Mouse (Mus musculus) G1E (cell line): ENCODE data around the gene Unkl. TPM values are rescaled to one million over a fixed set of nuclear protein-coding genes. Genes with fewer than 3 reads are reported as not detected.
A peak's percentile ranks its signal among the peaks of the same experiment; 100 is the strongest.

ENCODE experiments used
- ATAC-seq: 2 replicates; pipeline ENCODE4 v1.8.0; 2016; ENCODE audit warnings: mild to moderate bottlenecking; ENCODE audit not compliant: insufficient number of reproducible peaks, poor library complexity, low FRiP score, severe bottlenecking; ENCODE audit errors: extremely low read depth
- DNase-seq: peaks from one replicate; pipeline ENCODE4 v3.0.0; 2012; ENCODE audit warnings: low spot score
- H3K27me3 ChIP-seq: 2 replicates; pipeline ENCODE4 v1.6.1; 2012; ENCODE audit warnings: mild to moderate bottlenecking, low read length, inconsistent platforms; ENCODE audit not compliant: insufficient read depth
- H3K36me3 ChIP-seq: replicated peaks from 2 replicates; pipeline ENCODE3; 2012; ENCODE audit warnings: mild to moderate bottlenecking, inconsistent platforms
- H3K4me1 ChIP-seq: 2 replicates; pipeline ENCODE4 v1.6.1; 2012; ENCODE audit warnings: low read depth, low read length, inconsistent platforms, mixed read lengths; ENCODE audit not compliant: insufficient read depth
- H3K4me3 ChIP-seq: 2 replicates; pipeline ENCODE4 v1.5.1; 2012; ENCODE audit warnings: low read depth, mild to moderate bottlenecking, inconsistent platforms, low read length, moderate library complexity, mixed read lengths
- H3K9me3 ChIP-seq: replicated peaks from 2 replicates; pipeline ENCODE4 v1.6.1; 2012; ENCODE audit warnings: inconsistent platforms
- CTCF ChIP-seq: IDR thresholded peaks from 2 replicates; pipeline ENCODE4 v1.5.1; 2012; ENCODE audit warnings: low read depth, low read length, inconsistent platforms, mixed read lengths
- GATA1 ChIP-seq: IDR thresholded peaks from 2 replicates; pipeline ENCODE4 v1.6.1; 2012; ENCODE audit warnings: borderline replicate concordance, low read length, inconsistent platforms, mixed read lengths
- GATA2 ChIP-seq: IDR thresholded peaks from 2 replicates; pipeline ENCODE4 v1.6.1; 2012; ENCODE audit warnings: low read depth, low read length, inconsistent platforms, borderline replicate concordance
- POLR2AphosphoS5 ChIP-seq: IDR thresholded peaks from 2 replicates; pipeline ENCODE4 v1.6.1; 2012; ENCODE audit warnings: low read depth, low read length, inconsistent platforms; ENCODE audit not compliant: insufficient replicate concordance
- TAL1 ChIP-seq: conservative IDR thresholded peaks from 2 replicates; pipeline ENCODE4 v1.6.1; 2012; ENCODE audit warnings: low read depth, low read length, inconsistent platforms, mixed read lengths
- polyA plus RNA-seq: library from polyadenylated mRNA; stranded (reverse); fragments of >175 nt; gene quantifications from 2 replicates; pipeline ENCODE4 v1.2.3, GENCODE M21; 2012
- total RNA-seq, 2 experiments: library from RNA; stranded (forward) in 1 of 2; stranded (reverse) in 1 of 2; fragments of 200-1000 nt in 1 of 2; fragments of >200 nt in 1 of 2; fragmentation: Nextera tagmentation in 1 of 2; gene quantifications; 2 replicates each; pipeline ENCODE4 v1.2.3; 2014 to 2017

Unkl gene
- total and polyA plus RNA-seq, 3 experiments = 10.1 to 59.4 (median 14.1) TPM

DNA sequence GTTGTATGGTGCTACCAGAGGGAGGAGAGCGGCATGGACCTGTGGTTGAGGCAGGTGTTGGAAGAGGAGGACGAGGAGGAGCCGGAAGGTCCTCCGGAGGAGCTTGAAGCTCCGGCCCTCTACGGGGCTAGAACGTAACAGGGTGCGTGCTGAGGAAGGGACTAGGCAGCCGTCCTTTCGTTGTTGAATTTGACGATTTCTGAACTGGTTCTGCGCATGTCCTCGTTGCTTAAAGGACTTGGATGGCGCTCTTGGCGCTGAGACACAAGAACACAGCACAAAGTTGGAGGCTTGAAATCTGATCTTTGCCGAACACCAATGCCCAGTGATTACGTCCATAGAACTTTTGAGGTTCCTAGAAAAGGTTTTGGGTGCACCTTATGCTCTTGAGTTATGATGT is 3.2 kb upstream of the Unkl start:
- Histone ChIP-seq H3K27me3 (peaks cover 5% of the 10 kb centered on the region), H3K9me3 (no peaks in the 10 kb centered on the region), H3K36me3 (peaks cover 32% of the 10 kb centered on the region), H3K4me1 (peaks cover 61% of the 10 kb centered on the region), H3K4me3 (peak overlapping the region; percentile 90)
- ATAC-seq (no peak), DNase-seq (no peak)
- TF ChIP-seq GATA2 (no peak), POLR2AphosphoS5 (no peak), CTCF (no peak), GATA1 (no peak), TAL1 (no peak)

DNA sequence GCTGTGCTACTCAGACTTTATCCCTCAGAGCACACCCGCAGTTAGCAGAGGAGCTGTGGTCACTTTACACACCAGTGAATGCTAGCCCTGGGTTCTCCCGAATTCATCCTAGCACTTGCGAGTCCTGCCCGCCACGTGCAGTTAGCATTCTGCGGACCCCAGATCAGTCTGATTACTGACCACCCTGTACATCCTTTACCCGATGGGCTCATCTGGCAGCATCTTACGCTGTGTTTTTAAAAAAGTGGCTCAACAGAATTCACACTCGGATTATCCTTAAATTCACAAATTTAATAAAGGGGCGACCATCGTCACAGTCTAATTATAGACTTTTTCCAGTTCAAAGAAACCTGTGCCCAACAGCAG is 430 bp upstream of the Unkl start:
- peaks cover 58% of the 10 kb centered on the region for H3K36me3 ChIP-seq
- ATAC-seq (no peak), DNase-seq (no peak)
- H3K27me3 ChIP-seq = no peaks in the 10 kb centered on the region
- no peaks in the 10 kb centered on the region for H3K9me3 ChIP-seq
- H3K4me1 ChIP-seq = peaks cover 59% of the 10 kb centered on the region
- peak overlapping the region; percentile 88 for H3K4me3 ChIP-seq
- TF ChIP-seq CTCF = no peak
- no peak for TF ChIP-seq POLR2AphosphoS5
- no peak for TF ChIP-seq GATA1
- no peak for TF ChIP-seq TAL1
- TF ChIP-seq GATA2 = no peak

DNA sequence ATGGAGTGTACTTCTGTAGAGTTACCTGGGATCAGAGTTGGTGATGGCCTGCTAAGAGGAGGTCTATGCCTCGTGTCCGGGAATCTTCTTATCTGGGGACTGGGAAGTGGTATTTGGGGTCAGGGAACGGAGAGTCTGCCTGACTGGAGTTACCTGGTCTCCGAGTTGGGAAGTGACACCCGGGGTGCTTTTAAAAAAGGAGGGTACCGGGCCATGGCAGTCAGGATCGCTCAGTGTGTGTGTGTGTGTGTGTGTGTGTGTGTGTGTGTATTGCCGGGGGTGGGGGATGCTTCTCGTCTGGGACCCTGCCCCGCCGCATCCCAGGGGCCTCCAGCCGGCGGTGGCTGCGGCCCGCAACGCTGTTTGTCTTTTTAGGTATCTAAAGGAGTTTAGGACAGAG is 894 bp downstream of the Unkl start:
- peak overlapping the region; percentile 88 for H3K4me3 ChIP-seq
- H3K36me3 ChIP-seq = peaks cover 71% of the 10 kb centered on the region
- H3K27me3 ChIP-seq = no peaks in the 10 kb centered on the region
- peaks cover 49% of the 10 kb centered on the region for H3K4me1 ChIP-seq
- no peak for ATAC-seq
- no peaks in the 10 kb centered on the region for H3K9me3 ChIP-seq
- TF ChIP-seq CTCF = no peak
- no peak for TF ChIP-seq POLR2AphosphoS5
- TF ChIP-seq GATA1 = no peak
- TF ChIP-seq GATA2 = no peak
- TF ChIP-seq TAL1 = no peak
- no peak for DNase-seq

DNA sequence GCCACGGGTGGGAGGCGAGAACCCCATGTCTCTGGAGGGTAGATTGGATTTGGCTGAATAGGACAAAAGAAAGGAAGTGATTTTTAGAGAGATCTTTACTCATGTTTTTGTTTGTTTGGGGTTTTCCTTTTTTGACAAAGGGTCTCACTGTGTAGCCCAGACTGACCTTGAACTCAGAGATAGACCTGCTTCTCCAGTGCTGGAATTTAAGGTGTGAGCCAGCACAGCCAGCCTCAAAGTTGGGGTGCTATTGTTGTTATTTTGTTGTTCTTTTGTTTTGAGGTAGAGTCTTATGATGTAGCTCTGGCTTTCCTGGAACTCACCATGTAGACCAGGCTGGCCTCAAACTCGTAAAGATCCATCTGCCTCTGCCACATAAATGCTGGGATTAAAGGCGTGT is 14.2 kb downstream of the Unkl start:
- Histone ChIP-seq H3K9me3 (no peaks in the 10 kb centered on the region), H3K27me3 (no peaks in the 10 kb centered on the region), H3K36me3 (peaks cover 85% of the 10 kb centered on the region), H3K4me1 (peaks cover under 1% of the 10 kb centered on the region; the same call in 1 of the 2 replicates), H3K4me3 (no peak overlapping the region)
- DNase-seq (no peak), ATAC-seq (no peak)
- no peak for TF ChIP-seq GATA1
- no peak for TF ChIP-seq TAL1
- no peak for TF ChIP-seq POLR2AphosphoS5
- TF ChIP-seq CTCF = no peak
- no peak for TF ChIP-seq GATA2

DNA sequence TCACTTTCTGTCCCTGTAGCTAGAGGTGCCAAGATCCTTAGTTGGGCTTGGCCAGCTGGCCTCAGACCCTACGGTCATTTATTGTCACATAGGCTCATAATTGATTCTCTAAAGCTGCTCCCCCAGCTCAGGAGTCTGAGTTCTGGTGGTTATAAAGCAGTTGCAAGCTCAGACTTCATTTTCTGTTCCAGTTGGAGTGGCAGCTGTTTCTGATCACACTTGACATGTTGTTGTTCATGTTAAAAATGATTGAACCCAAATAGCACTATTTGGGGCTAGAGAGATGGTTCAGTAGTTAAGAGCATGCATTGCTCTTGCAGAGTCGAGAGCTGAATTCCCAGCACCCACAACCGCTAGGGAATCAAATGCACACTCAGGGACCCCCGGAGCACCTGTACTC is 21.8 kb downstream of the Unkl start:
- ATAC-seq = no peak
- Histone ChIP-seq H3K4me1 (peaks cover under 1% of the 10 kb centered on the region; the same call in 1 of the 2 replicates), H3K4me3 (no peak overlapping the region), H3K27me3 (no peaks in the 10 kb centered on the region), H3K9me3 (no peaks in the 10 kb centered on the region), H3K36me3 (peaks cover 98% of the 10 kb centered on the region)
- no peak for TF ChIP-seq TAL1
- no peak for TF ChIP-seq CTCF
- TF ChIP-seq GATA2 = no peak
- no peak for TF ChIP-seq POLR2AphosphoS5
- TF ChIP-seq GATA1 = no peak
- DNase-seq = no peak

DNA sequence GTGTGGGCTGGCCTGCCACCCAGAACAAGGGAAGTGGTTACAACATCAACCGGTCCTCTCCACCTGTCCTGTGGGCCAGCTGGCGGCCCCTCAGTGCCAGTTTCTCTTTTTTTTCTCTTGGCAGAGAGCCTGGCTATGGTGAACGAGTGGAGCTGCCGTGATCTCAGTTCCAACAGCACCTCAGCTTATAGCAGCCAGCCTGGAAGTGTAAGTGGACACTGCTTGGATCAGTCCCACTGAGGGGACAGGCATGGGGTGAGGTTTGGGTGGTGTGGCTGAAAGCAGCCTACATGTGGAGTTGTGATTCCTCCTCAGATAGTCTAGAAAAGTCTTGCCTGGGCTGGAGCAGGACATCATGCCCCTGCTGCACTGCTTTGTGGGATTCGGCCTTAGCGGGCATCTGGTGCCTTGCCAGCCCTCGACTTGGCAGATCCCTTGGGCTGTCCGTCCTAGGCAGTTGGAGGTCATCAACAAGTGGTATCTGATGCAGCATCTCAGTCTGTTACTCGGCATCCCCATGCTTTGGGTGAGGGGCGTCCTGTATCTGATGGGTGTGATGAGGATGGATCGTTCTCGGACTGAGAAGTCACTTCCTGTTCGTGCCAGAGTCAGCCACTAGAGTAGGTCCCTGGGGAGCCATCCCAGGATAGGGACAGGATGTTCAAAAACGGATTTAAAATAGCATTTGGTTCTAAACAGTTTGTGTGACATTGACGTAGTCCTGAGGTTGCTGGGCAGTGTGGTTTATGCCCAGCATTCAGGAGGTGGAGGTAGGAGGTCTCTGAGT is 22.7 kb downstream of the Unkl start:
- no peaks in the 10 kb centered on the region for H3K27me3 ChIP-seq
- ATAC-seq (no peak), DNase-seq (no peak)
- H3K4me1 ChIP-seq = peaks cover 7% of the 10 kb centered on the region; the same call in 1 of the 2 replicates
- no peak overlapping the region for H3K4me3 ChIP-seq
- TF ChIP-seq POLR2AphosphoS5 (no peak), CTCF (no peak), TAL1 (no peak), GATA1 (no peak), GATA2 (no peak)
- peaks cover 98% of the 10 kb centered on the region for H3K36me3 ChIP-seq
- H3K9me3 ChIP-seq = no peaks in the 10 kb centered on the region

DNA sequence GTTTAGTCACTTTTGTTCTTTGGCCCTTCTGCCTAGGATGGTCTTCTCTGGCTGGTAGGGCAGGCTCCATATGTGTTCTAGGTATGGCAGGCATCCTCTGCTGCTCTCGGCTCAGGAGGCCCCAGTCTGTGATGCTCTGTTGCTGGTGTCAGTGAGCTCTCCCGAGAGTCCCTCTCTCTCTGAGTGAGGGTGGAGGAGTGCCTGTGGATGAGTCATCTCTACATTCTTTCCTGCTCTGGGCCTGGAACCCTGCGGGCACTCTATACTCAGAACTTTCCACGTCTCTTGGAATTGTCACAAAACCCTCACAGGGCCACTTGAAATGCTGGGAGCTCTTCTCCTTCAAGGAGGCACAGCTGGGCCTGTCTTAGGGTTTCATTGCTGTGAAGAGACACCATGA is 23.5 kb downstream of the Unkl start:
- ATAC-seq = no peak
- DNase-seq = no peak
- H3K27me3 ChIP-seq = no peaks in the 10 kb centered on the region
- peaks cover 8% of the 10 kb centered on the region for H3K4me1 ChIP-seq
- H3K36me3 ChIP-seq = peaks cover 96% of the 10 kb centered on the region
- H3K9me3 ChIP-seq = no peaks in the 10 kb centered on the region
- TF ChIP-seq GATA2 (no peak), TAL1 (no peak), CTCF (no peak), GATA1 (no peak), POLR2AphosphoS5 (no peak)
- H3K4me3 ChIP-seq = no peak overlapping the region
